Mouse (Mus musculus) urinary bladder, postnatal 25 days (tissue): ENCODE measurements around the gene Zfp672.
"Not testable (repeated sequence)": the region's sequence is repeated elsewhere in the genome, so short reads cannot be mapped to it uniquely, and the experiment has no call there.

Experiments used
- DNase-seq: peaks from one replicate; pipeline ENCODE4 v3.0.0; 2022; ENCODE audit warnings: low spot score

The Zfp672 gene

DNA sequence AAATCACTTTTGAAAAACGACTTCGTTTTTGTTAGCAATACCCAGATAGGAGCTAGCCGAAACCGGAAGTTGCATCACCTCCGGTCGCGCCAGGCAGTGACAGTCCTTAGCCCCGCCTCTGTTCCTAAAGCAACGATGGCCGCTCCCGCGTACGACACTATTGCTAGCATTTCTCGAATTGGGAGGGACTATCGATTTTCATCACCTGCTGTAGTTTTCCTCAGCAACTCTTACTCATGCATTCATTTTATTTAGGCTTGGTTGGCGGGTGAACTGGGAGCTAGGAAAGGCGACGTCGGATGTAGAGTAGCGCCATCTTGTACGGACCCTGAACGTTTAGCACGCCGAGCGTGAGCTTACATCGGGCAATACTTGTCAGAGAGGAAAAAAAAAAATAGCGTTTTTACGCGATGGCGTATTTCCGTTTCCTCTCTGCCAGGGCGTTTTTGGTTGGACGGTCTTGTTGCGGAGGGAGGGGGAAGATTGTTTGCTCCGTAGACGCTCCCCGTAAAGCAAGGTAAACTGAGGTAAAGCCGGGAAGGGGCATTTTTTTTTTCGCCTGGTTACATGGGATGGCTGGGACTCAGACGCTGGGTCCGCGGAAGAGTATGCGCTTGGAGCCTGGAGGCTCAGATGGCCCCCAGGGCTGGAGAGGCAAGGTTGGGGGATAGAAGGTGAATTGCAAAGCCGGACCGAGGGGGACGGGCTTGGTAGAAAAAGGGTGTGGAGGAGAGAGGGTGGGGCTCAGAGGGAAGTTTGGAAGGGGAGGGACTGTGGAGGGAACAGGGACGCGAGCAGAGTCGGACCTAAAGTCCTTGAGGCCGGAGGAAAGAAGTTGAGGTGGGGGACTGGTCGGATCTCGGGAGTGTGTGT lies at the start of gene Zfp672, which contains the start of gene Sh3bp5l:
Zfp672 (minus strand) TSS at position 64 of the 873 bp plus-strand sequence.
Sh3bp5l (plus strand) TSS at position 449 of the 873 bp plus-strand sequence.
- peak; percentile 81 for DNase-seq

GRCm38 (mm10) chr11:58379516-58379915 lies 49.4 kb upstream of the Zfp672 start:
- no peak for DNase-seq

- DNase-seq: no peak
Observed at GRCm38 (mm10) chr11:58378763-58379278, 48.7 kb upstream of the Zfp672 start, which contains the start of gene Lypd8. Gene Lypd8, plus strand, starts transcription at chr11:58379043.

GRCm38 (mm10) chr11:58377686-58378085 lies 47.5 kb upstream of the Zfp672 start:
- DNase-seq: no peak

- DNase-seq: no peak
Observed at GRCm38 (mm10) chr11:58377273-58377672, 47.1 kb upstream of the Zfp672 start.

DNA sequence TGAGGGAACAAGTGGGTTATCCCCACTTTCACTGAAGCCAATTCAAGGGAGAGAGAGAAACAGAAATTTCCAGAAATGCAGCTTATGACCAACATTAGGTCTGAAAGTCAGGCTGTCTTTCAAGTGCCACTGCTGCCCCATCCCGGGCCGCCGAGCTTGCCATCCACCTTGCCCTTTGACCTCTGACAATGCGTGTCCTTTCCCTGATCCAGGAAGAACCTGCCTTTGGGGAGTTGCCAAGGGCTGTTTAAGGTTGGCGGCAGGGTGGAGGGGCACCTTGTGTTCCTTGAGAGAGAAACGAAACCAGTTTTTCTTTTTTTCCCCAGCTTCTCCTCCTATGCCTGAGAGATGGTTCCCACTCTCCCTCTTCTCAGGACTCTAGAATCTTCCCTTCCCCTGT lies 36.1 kb upstream of the Zfp672 start:
- DNase-seq: not testable (repeated sequence)

DNA sequence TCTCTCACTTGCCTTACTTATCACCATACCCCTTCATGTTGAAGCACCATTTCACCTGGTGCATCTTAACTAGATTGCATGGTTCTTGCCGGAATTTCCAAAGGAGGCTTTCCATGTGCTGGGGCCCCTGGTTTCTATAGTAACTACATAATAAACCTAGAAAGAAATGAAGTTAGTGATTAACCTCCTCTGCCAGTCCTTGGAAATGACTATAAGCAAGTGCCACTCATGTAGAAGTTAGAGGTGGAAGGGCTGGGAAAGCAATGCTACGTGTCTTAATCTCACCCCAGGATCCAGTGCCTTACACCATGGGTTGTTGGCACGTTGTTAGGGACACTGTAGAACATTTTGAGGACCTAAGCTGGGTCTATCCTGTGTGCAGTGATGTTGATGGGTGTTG lies 34.3 kb upstream of the Zfp672 start:
- DNase-seq: no peak

- not testable (repeated sequence) for DNase-seq
Observed at GRCm38 (mm10) chr11:58362562-58362961, 32.4 kb upstream of the Zfp672 start.

DNA sequence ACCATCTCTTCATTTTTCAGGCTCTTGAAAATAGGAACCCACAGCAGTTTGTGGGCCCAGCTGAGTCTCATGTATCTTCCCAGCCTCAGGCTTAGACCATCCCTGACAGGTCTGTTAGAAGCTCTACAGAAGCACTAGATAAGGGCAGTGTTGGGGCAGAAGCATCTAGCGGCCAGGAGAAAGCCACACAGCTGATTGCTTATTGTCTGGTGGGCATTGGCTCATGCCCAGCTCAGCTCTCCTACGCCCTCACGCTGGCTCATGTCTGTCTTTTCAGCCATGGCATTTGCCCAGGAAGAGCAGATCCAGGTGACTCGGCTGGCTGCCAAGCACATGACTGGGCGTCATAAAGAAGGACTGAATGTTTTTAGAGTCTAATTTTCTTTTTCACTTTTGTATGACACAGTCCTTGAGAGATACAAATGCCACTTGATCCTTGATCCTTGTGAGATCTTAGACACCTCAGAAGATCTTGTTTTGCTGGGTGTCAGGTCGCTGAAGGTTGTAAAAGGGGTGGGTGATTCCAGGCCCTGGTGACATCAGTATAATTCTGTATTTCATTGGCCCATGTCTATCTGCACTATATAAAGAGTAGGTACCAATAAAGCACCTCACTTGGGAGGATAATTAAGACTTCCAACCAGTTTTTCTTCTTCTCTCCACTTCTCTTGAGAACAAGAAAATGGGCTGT lies 27.9 kb upstream of the Zfp672 start:
- no peak for DNase-seq

- DNase-seq: no peak
Observed at GRCm38 (mm10) chr11:58357042-58357441, 26.9 kb upstream of the Zfp672 start.

GRCm38 (mm10) chr11:58354927-58355326 lies 24.8 kb upstream of the Zfp672 start:
- no peak for DNase-seq

GRCm38 (mm10) chr11:58354476-58354875 lies 24.3 kb upstream of the Zfp672 start:
- DNase-seq: no peak

GRCm38 (mm10) chr11:58353709-58354108 lies 23.6 kb upstream of the Zfp672 start:
- no peak for DNase-seq

DNA sequence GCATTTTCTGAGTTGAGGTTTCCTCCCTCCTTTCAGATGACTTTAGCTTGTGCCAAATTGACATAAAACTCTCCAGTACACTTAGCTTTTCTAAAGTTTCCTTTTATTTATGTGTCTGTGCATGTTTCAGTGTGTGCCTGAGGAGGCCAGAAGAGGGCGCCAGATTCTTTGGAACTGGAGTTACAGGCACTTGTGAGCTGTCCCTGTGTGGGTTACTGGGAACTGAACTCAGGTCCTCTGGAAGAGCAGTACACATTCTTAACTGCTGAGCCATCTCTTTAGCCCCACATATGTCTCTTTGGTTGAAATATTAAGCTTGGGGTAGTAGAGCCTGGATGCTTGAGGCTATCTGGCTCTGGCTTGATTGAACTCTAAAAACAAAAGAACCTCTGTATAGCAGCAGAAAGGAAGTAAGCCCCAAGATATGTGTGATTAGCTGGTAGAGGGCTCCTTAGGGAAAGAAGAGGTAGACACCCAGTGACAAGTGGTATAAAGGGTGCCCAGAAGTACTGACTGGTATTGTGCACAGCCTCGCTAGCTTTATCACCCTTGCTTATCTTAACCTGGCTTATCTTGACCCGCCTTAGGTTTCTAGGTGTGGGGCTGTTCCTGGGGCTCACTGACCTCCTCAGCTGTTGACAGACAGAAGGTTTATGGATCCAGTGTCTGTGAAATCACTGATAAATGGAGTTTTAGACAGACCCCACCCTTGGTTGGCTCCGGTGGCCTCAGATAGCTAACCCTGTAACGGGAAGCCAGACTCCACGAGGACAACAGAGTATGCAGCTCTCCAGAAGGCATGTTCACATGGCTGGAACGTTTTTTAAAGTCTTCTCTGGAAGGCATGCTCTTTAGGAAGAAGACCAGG lies 22.8 kb upstream of the Zfp672 start:
- DNase-seq: no peak

DNA sequence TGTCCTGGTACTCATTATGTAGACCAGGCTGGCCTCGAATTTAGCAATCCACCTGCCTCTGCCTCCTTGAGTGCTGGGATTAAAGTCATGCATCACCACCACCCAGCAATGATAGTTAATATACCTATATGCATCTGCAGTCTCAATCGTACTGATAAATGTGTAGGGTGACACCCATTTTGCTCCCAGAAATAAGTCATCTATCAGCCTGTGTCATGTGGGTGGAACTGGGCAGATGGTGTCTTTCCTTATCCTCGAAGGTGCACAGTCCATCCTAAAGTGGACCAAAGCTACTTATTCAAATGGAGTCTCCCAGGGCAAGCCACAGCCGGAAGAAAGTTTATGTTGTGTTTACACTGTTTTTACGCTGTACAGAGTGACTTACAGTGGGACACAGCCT lies 21.0 kb upstream of the Zfp672 start:
- no peak for DNase-seq

DNA sequence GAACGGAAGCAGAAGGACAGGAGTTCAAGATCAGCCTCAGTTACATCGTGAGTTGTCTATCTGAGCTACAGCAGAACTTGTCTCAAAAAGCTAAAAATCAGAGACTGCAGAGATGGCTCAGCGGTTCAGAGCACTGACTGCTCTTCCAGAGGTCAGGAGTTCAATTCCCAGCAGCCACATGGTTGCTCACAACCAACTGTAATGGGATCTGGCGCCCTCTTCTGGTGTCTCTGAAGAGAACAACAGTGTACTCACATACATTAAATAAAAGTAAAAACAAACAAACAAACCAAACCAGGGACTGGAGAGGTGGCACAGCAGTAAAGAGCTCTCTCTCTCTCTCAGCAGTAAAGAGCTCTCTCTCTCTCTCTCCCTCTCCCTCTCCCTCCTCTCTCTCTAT lies 20.5 kb upstream of the Zfp672 start:
- DNase-seq: no peak

- no peak for DNase-seq
Observed at GRCm38 (mm10) chr11:58346745-58347144, 16.6 kb upstream of the Zfp672 start.

- no peak for DNase-seq
Observed at GRCm38 (mm10) chr11:58334746-58335145, 4.6 kb upstream of the Zfp672 start.

GRCm38 (mm10) chr11:58331546-58331945 lies 1.4 kb upstream of the Zfp672 start:
- DNase-seq: no peak

DNA sequence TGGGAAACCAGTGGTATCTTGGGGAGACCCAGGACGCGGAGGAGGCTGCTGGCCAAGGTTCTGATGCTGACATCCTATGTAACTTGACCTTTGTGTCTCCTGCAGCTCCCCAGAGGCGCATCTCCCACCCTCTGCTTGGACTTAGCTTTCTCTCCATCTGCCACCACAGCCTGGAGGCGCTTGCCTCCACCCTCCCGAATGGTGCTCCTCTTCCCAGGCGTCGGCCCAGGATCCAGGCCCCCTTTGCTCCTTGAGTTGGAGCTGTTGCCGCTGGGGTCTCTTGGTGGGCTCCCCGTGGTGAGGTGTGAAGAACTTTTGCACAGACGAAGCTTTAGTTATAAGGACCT lies 983 bp upstream of the Zfp672 start:
- no peak for DNase-seq

DNA sequence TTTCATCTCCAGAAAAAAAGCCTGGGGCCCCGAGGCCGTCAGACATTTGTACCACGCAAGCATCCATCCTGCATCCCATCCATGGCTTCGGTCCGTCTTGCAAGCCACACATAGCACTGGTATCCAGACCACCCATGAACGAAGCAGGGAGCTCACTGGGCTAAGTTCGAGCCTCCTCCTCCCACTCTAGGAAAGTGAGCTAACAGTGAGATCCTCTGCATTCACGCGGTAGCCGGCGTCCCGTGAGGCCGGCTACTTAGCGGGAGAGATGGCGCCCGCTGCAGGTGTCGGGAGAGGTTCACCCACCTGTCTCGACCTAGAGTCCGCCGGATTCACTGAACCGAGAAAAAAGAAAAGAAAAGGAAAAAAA lies 248 bp downstream of the Zfp672 start:
- DNase-seq: no peak

DNA sequence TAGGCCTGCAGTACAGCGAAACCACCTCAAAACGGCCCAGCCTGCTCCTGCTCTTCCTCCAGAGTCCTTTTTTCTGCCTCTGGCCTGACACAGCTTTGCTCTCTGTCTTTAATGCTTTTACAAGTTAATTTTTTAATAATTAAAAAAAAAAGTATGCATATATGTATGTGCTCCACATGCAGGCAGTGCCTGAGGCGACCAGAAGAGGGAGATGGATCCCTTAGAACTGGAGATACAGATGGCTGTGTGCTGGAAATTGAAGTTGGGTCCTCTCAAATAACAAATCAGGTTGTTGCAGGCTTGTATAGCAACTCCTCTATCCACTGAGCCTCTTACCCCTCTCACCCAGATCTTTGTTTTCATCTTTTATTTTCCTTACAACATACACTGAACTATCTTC lies 3.4 kb downstream of the Zfp672 start:
- DNase-seq: no peak
